Mouse (Mus musculus) WW6 (cell line): ENCODE measurements around the gene Oas2.

Source experiments
- DNase-seq: peaks from one replicate; pipeline ENCODE4 v3.0.0-alpha.2; 2013; ENCODE audit warnings: low read depth, low spot score

Oas2 gene

DNA sequence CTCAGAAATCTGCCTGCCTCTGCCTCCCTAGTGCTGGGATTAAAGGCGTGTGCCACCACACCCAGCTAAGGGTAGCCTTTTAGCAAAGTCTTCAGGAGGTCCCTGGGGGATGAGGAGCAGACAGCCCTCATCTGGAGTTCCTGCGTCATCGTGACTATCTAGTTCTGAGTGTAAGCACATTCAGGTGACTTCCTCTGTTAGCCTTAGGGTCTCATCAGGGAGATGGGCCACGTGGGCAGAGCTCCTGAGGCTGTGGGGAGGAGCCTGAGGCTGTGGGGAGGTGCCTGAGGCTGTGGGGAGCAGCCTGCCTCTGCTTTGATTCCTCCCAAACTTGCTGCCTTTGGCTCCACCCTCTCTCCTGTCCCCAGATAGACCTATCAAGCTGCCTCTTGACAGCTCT is 52.8 kb downstream of the Oas2 start:
- no peak for DNase-seq

DNA sequence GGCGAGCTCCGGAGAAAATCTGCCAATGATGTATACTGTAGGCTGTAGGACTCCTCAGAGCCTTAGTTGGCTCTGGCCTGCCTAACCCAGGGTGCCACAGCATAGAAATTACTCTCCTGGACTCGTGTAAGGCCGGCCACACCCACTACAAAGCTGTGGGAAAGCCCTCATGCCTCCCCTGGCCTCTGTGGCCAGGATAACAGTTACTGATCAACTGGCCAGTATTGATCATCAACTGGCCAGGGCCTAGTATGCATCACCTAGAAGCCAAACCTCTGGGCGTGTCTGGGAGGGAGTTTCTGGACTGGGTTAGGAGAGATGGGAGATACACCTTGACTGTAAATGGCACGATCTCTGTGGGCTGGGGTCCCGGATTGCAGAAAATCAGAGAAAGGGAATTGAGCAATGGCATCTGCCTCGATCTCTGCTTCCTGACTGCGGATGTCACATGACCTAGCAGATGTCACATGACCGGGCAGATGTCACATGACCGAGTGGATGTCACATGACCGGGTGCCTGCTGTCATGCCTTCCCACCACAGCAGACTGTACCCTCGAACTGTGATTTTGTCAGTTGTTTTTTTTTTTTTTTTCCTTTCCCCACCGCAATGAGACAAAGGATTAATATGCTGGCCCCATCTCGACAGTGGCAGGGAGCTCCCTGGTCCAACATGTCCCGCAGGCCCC is 53.5 kb downstream of the Oas2 start:
- DNase-seq = no peak

DNA sequence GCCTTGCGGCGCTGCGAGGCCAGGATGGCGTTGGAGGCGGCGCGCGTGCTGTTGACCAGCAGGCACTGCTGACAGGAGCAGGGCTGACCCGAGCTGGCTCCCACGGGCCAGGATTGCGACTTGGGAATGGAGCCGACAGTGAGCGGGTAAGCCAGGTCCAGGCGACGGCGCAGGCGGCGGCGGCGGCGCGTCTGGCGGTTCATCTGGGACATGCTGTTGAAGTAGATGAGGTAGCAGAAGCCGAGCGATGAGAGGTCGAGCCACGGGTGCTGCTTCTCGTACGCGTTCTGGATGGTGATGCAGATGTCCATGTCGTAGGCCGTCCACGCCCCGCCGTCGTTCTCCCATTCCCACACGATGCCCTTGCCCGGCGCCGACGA is 55.0 kb downstream of the Oas2 start:
- DNase-seq = no peak

DNA sequence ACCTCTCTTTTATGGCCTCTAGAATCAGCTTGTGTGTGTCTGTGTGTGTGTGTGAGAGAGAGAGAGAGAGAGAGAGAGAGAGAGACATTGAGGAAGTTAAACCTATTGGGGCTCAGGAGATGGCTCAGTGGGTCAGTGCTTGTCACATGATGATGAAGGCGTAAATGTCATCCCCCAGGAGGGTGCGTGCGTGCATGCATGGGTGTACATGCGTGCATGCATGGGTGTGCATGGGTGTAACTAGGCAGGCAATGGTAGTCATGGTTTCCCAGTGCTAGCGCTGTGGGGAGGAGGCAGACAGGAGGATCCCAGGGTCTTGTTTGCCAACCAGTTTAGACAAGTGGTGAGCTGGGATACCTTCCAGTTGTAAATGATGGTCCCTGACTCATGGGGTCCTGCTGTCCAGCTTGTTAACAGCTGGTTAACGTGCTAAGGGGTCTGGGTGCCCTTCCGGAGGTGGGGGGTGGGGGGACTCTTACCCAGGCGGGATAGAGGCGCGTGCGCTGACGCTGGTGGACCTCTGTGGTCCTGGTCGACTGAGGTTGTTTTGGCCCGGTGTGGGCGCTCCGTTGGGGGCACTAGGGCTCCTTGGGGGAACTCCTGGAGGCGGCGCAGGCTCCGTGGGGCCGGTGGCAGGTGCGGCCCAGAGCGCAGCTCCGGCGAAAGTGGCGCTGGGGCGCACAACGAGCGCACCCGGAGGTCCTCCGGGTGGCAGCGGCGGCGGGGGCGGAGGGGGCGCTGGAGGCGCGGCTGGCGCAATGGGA is 55.5 kb downstream of the Oas2 start:
- DNase-seq = no peak

DNA sequence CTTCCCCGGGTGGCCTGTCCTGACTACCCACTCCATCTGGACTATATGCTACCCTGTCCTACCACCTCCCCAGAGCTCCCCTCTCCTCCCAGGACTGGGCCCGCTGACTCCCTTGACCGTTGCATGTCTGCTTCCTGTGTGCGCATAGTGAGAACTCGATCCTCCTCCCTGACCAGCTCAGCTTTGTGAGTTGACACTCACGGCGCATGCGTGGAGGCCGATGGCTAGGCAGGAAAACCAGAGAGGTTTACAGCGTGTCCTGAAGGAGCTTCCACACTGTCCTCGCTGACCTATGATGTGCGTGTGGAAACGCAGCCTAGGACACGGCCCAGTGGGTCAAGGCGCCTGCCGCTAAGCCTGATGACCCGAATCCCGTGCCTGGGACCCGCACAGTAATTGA is 57.6 kb downstream of the Oas2 start:
- no peak for DNase-seq

DNA sequence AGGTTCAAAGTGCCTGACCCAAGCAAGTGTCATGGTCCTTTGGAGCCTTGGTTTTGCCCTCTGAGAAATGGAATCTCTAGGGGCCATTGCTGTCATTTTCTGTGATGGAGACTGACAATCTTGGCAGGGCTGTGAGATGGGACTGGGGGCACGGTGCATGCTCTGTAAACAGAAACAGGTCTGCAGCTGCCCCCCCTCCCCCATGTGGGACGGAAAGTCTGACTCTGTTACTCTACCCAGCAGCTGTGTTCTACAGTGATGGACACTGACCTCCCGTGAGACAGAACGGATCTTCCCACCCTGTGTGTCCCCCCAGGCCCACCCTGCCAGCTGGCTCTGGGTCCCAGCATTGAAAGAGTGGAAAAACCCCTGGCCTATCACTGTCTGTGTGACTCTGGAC is 59.2 kb downstream of the Oas2 start:
- no peak for DNase-seq

DNA sequence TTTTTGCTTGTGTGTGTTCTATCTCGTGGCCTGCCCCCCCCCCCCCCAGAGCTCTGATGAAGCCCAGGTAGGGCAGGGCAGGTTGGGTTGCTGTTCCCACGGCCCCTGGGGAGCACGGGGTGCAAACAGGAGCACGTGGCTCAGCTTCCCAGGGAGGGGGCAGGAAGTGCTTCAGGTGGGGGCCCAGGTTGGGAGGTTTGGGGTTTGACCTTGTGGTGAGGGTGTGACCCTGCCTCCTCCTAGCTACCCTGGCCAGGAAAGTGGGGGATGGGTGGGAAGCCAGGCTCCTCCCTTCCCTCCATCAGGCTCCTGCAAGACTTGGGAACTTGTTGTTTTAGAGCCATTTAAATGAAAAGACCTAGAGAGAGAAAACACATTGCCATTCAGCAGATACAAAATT is 61.2 kb downstream of the Oas2 start:
- no peak for DNase-seq

DNA sequence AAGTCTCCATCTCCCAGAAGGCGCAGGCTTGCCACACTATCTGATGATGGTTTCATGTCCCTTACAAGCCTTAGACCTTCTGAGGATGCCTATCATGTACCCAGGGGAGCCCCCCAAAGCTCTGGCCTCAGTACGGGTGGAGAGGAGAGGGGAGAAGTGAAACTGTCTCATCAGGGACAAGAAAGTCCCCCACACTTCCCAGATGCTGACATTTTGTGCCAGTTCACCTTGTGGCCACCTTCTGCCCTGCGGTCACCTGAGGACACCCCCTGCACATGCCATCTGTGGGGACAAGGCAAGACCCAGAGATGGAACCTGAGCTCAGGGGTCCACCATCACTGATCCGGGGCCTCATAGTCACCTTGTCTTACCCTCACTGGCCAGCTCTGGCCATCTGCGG is 61.8 kb downstream of the Oas2 start:
- DNase-seq = no peak

DNA sequence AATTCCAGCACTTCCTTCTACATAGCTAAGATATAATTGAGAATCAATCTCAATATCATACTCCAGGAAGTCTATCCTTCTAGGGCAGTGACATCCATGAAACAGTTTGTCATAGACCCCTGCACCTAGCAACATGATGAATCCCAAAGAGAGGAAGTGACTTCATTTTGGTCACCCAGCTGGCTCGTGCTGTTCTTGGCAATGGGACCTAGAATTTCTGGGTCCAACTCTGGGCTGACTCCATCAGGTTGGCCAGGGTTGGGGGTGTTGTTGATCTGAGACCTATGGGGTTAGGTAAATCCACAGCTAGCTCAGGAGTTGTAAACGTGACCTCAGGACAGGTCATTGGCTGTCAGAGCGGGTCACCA is 62.2 kb downstream of the Oas2 start:
- no peak for DNase-seq

DNA sequence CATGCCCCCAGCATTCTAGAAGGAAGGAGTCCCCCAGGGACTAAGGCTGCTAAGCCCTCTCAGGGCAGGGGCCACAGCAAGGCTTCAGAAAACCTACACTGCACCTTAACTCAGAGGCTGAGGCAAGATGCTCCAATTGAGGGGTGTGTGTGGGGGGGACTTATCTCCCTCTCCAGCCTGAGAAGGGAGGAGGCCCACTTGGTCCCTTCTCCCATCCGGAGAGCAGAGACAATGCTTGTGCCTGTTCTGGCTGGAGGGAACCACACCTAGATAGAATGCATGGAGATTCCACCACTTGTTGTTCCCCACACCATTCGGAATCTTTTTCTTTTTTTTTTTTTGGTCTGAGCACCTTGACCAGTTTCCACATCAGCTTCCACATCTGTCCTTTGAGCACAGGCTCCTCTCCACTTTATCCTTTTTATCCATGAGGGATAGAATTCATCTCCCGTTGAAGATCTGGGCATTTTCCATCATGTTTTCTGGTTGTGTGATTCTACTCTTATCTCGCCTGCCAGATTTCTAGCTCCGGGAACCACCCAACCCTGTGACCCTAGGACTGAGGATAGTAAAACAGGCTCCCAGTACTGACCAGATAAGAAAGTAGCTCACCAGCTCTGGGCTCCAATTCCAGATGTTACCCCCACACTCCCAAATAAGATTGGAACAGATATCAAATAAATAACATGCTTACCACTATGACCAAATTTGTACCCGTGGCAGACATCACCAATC is 62.7 kb downstream of the Oas2 start:
- DNase-seq = no peak

DNA sequence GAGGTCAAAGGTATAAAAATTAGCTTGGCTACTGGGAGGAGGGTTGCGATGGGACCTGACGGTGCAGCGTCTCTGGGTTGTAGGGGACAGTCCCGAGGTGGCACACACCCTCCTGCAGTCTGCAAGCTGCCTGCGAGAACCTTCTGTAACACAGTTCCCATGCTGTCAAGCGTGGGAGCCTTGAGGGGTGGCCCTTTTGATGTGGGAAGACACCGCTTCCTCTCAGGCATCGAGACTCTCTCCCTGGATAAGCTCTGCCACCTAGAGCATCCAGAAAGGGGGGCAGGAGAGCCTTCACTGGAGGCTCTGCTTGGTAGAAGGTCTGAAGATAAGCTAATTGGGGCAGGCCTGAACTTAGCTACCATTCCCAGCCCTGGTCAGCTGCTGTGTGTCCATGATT is 64.0 kb downstream of the Oas2 start:
- no peak for DNase-seq

DNA sequence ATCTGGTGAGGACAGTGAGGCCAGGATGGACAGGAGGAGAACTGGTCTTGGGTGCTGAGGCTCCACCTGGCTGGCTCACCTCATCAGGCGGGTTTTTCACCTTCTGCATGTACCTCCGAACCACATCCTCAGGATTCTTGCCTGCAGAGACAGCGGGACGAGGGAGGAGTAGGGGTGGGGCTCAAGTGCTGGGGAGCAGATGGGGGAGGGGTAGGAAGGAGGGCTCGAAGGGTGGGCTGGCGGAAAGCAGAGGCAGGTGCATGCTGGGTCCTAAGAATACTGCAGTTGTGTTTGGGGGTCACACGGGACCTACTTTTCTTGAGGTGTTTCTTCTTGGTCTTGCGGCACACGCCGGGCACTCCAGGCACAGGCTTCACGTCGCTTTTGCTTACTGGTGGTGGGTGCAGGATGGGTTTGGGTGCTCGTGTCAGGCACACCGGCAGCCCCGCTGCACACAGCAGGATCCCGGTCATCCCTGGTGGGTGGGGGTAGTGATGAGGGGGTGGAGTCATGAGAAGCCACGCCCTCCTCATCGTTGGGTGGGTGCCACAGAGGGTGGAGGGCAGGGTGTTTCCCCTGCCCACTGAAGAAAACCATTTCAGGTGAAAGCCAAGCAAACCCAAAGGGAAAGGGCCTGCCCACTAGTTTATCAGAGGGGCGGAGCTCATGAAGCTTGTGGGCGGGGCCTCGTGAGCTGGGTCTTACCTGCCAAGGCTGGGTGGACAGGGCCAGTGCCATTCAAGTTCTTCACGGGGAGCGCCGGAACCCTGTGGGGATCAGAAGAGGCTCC is 66.5 kb downstream of the Oas2 start:
- DNase-seq = no peak

DNA sequence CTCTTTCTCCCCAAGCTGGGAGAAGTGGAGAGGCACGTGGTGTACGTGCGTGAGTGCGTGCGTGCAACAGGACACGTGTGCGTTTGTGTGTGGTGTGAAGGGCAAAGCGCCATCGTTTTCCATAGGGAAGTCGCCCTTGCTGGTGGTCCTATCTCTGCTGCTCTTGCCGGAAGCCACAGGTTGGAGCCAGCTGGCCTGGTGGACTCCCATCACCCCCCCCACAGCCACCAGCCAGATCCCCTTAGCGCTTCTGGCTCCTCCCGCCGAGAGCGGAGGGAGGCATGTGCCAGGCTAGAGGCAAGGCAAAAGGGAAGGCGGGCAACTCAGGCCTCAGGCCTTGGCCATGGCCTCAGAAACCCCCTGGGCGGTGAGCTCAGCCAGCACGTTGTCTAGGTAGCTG is 68.7 kb downstream of the Oas2 start:
- DNase-seq = no peak
